Mouse (Mus musculus) heart, embryonic 12.5 days (tissue): ENCODE results near the gene Eif5a2. TPM values are rescaled to one million over a fixed set of nuclear protein-coding genes. Genes with fewer than 3 reads are reported as not detected.

Source experiments
- polyA plus RNA-seq: library from polyadenylated mRNA; unstranded; fragments of >200 nt; fragmentation: Nextera tagmentation; extraction: Ambion mirVana; gene quantifications from 2 replicates; pipeline ENCODE4 v1.2.1, GENCODE M21; 2016

The Eif5a2 gene
- polyA plus RNA-seq, 1 experiment from 2014 or later = 16.0 TPM

Other genes starting within 250 kb of the Eif5a2 start
- 0.17 and 0.26 TPM in 2 replicates for gene Slc2a2, start 83.4 kb upstream of the Eif5a2 start, polyA plus RNA-seq
- 328 and 330 TPM in 2 replicates for gene Rpl22l1, start 24.2 kb downstream of the Eif5a2 start, polyA plus RNA-seq
- not detected in 2 replicates for gene Gm1527, start 111.3 kb downstream of the Eif5a2 start, polyA plus RNA-seq